Mouse (Mus musculus): Measurements from ENCODE around the gene Alkbh2.

GRCm38 (mm10) chr5:114157236-114157635, 29.2 kb upstream of the Alkbh2 start:
- no peak for TF ChIP-seq GATA1 (IDR thresholded peaks at IDR 0.05; ENCODE audit: low read length)
- TF ChIP-seq TAL1 (IDR thresholded peaks at IDR 0.05; ENCODE audit: low read length) = no peak
